Mouse (Mus musculus) stomach, postnatal 0 days (tissue): ENCODE measurements around the gene Manba.

ENCODE experiments used
- CTCF ChIP-seq: IDR thresholded peaks from 2 replicates; pipeline ENCODE4 v1.5.1; 2016; ENCODE audit warnings: antibody characterized with exemption, low read depth, mild to moderate bottlenecking, moderate library complexity
- EP300 ChIP-seq: optimal IDR thresholded peaks from 2 replicates; pipeline ENCODE3; 2016; ENCODE audit warnings: antibody characterized with exemption

DNA sequence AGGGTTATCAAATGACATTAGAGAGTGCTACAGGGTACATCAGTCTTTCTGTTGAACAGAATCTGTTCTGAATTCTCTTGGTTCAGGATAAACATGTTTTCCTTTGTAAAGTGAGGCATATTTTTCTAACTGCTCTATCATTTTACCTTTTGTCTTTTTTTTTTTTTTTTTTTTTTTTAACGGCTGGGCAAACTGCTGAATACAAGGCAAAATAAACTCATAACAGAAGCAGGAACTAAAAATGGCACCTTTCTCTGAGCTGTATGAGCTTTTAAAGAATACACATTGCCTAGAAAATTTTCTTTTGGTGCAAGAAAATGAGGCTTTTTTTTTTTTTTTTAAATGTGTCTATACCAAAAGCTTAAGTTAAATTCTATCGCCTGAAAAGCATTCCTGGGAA is 100.6 kb downstream of the Manba start:
- TF ChIP-seq EP300: no peak
- TF ChIP-seq CTCF: no peak
